Mouse (Mus musculus) adrenal gland, postnatal 14 days (tissue): ENCODE measurements around the gene Abcc6. TPM values are rescaled to one million over a fixed set of nuclear protein-coding genes. Genes with fewer than 3 reads are reported as not detected.
A peak's percentile ranks its signal among the peaks of the same experiment; 100 is the strongest.

Source experiments
- DNase-seq: peaks from one replicate; pipeline ENCODE4 v3.0.0; 2021; ENCODE audit warnings: mixed read lengths
- long read RNA-seq, 2 experiments: library from polyadenylated mRNA; stranded (forward); transcript quantifications; one replicate each; pipeline ENCODE4 v2.0.0; 2021
- total RNA-seq: library from RNA; stranded (reverse); gene quantifications from 2 replicates; pipeline ENCODE4 v1.2.3, GENCODE M21; 2021

The Abcc6 gene
- 0.90 and 15.1 TPM in 2 replicates for total RNA-seq
- long read RNA-seq, experiment 1, result 0 reads
- long read RNA-seq, experiment 2, full-length matches to known transcripts, result 5 of 13 reads
- long read RNA-seq, experiment 2, partial matches to known transcripts, result 6 of 13 reads
- long read RNA-seq, experiment 2, other reads (novel, unspliced or antisense), result 2 of 13 reads

- DNase-seq, result peak; percentile 28
Measured at GRCm38 (mm10) chr7:46030145-46030488, at the start of gene Abcc6. Gene Abcc6, minus strand, starts transcription at chr7:46030302.

GRCm38 (mm10) chr7:46077675-46078074 is 47.6 kb upstream of the Abcc6 start:
- DNase-seq, result no peak

- DNase-seq, result no peak
Measured at GRCm38 (mm10) chr7:46076844-46077243, 46.7 kb upstream of the Abcc6 start.

- DNase-seq, result no peak
Measured at GRCm38 (mm10) chr7:46068831-46069230, 38.7 kb upstream of the Abcc6 start.

- DNase-seq, result no peak
Measured at GRCm38 (mm10) chr7:46063296-46063695, 33.2 kb upstream of the Abcc6 start.

GRCm38 (mm10) chr7:46061614-46062013 is 31.5 kb upstream of the Abcc6 start:
- no peak for DNase-seq

- peak; percentile 48 for DNase-seq
Measured at GRCm38 (mm10) chr7:46060688-46061087, 30.6 kb upstream of the Abcc6 start.

- DNase-seq, result no peak
Measured at GRCm38 (mm10) chr7:46058882-46059281, 28.8 kb upstream of the Abcc6 start.

GRCm38 (mm10) chr7:46053566-46053965 is 23.5 kb upstream of the Abcc6 start:
- no peak for DNase-seq

- DNase-seq, result no peak
Measured at GRCm38 (mm10) chr7:46052161-46052821, 22.2 kb upstream of the Abcc6 start.

- no peak for DNase-seq
Measured at GRCm38 (mm10) chr7:46049981-46050380, 19.9 kb upstream of the Abcc6 start.

GRCm38 (mm10) chr7:46047873-46048562 is 17.9 kb upstream of the Abcc6 start:
- DNase-seq, result no peak

- no peak for DNase-seq
Measured at GRCm38 (mm10) chr7:46045882-46046281, 15.8 kb upstream of the Abcc6 start.

- DNase-seq, result no peak
Measured at GRCm38 (mm10) chr7:46044106-46044505, 14.0 kb upstream of the Abcc6 start.

- DNase-seq, result no peak
Measured at GRCm38 (mm10) chr7:46039873-46040272, 9.8 kb upstream of the Abcc6 start.

GRCm38 (mm10) chr7:46037433-46037832 is 7.3 kb upstream of the Abcc6 start:
- DNase-seq, result no peak

GRCm38 (mm10) chr7:46035468-46035867 is 5.4 kb upstream of the Abcc6 start:
- DNase-seq, result no peak

- no peak for DNase-seq
Measured at GRCm38 (mm10) chr7:46034991-46035390, 4.9 kb upstream of the Abcc6 start.

GRCm38 (mm10) chr7:46033870-46034337 is 3.8 kb upstream of the Abcc6 start:
- DNase-seq, result no peak

GRCm38 (mm10) chr7:46033109-46033869 is 3.2 kb upstream of the Abcc6 start, which contains the start of gene Nomo1:
Gene Nomo1, plus strand, starts transcription at chr7:46033698.
- peak; percentile 98 for DNase-seq

- no peak for DNase-seq
Measured at GRCm38 (mm10) chr7:46031075-46031474, 973 bp upstream of the Abcc6 start.

- DNase-seq, result no peak
Measured at GRCm38 (mm10) chr7:46029299-46030144, 580 bp downstream of the Abcc6 start.
